Mouse (Mus musculus) cerebellum, postnatal 36 days (tissue): Measurements from ENCODE around the gene Kif3a.
"Not testable (repeated sequence)": the region's sequence is repeated elsewhere in the genome, so short reads cannot be mapped to it uniquely, and the experiment has no call there.

Experiments
- DNase-seq, 2 experiments: peaks; one replicate each; pipeline ENCODE4 v3.0.0; 2021 to 2022; ENCODE audit warnings: mixed read lengths in 2 of 2

Gene Kif3a

DNA sequence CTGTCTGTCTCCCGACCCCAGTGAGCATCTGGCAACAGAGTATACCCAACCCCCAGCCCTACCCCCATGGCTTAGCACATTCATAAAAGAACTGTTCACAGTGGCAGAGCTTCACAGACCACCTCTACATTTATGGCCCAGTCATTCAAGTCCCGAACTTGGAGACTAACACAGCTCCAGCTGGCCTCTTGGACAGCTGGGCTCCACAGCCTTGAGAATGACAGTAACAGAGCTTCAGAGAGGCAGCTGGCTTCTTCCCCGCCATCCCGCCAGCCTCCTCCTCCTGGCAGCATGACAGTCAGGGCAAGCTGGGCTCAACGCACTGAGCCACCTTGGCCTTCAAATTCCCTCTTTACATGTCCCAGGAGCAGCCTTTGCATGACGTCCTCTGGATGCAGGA lies 20.9 kb upstream of the Kif3a start:
- DNase-seq: peak in 1 of 2 experiments; percentile 59

DNA sequence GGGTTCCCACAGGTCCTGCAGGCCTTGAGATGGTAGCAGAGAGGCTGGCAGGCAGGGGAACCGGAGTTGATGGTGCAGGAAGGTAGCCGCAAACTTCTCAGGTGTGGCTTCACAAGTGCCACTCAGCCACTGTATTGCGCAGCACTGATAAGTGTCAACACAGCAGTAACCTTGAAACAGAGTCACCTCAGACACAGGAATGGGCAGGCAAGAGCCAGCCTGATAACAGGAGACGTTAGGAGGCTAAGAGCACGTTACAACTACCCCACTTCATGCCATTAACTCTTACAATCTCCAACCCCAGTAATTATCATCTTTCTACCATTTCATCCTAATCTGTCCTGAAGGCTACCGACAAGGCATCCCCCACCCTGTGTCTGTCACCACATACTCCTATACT lies 19.6 kb upstream of the Kif3a start:
- DNase-seq: no peak

DNA sequence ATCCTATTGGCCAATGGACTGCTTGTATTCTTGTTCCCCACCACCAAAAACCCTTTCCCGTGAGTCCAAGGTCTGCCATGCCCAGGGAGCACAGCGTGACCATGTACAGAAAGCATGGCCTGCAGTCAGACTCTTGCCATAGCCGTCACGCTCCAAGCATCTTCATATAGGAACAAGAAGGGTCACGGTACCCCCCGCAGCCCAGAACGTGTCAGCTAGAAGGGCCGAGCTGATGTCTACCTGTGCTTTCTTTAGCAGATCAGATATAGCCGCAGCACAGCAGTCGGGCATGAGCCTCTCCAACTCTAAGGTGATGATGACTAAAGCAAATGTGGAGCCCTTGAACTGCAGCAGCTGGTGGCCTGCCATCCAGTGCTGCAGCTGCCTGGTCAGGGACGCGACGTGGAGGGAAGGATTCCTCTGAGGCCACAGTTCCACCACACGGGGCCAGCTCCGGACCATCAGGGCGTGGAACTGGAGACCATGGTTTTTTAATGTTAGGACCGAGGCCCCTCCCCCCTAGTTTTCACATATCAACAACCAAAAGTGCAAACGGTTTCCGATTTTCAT lies 19.1 kb upstream of the Kif3a start:
- DNase-seq: no peak

DNA sequence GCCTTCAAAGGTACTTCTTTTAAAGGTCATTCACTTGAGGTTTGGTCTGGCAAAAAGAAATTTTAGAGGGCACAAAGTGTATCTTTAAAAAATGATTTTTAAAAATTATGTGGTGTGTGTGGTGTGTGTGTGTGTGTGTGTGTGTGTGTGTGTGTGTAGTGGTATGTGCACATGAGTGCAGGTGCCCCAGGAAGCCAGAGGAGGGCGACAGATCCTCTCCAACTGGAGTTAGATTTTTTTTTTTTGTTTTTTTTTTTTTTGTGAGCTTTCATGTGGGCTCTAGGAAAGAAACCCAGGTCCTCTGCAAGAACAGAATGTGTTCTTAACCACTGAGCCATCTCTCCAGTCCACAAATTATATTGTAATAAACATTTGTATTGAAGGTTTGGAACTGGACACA lies 16.5 kb upstream of the Kif3a start:
- no peak for DNase-seq

DNA sequence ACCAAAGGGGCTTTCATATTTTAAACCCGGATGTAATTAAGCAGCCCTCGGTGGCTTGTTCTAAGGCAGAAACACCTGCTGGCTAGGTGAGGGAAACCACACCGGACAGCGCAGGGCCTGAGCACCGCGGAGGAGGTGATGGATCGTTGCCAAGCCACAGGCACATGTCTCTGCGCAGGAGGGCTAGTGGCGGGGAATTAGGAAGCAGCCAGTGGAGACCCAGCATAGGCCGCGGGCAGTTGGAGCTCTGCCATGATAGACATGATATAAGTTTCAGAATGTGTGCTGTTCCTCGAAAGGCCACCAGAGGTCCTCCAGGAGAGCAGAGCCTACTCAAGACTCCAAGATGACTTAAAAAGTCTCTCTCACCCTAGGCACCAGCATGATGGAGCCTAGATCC lies 15.4 kb upstream of the Kif3a start:
- DNase-seq: peak; percentile 74 to 77

DNA sequence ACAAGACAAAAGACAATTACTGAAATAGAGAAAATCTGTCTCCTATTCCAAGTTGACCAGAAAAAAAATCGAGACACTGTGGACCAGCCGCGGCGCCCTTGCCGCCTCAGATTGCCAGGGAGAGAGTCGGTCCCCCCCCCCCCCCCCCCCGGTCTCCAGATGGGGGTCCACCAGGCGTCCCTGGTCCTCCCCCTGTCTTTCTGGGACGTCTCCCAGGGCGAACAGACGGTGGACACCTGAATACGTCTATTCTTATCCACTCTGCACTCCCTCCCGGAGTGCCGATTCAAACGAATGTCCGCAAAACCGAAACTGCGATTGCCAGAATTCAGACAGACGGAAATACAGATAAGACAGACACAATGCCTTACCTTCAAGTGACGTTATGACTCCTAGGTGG lies 10.7 kb upstream of the Kif3a start:
- peak in 1 of 2 experiments; percentile 33 for DNase-seq

DNA sequence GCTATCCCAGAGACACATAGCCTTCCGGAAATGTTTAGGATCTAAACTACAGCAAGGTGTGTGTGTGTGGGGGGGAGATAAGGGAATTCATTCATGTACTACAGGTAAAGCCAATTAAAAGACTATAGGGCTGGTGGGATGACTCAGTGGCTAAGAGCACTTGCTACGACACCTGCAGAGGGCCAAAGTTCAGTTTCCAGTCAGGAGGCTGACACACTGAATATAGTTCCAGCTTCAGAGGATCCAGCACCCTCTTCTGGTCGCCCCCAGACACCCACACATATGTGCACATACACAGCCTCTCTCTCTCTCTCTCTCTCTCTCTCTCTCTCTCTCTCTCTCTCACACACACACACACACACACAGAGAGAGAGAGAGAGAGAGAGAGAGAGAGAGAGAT lies 9.2 kb upstream of the Kif3a start:
- DNase-seq: not testable (repeated sequence)

DNA sequence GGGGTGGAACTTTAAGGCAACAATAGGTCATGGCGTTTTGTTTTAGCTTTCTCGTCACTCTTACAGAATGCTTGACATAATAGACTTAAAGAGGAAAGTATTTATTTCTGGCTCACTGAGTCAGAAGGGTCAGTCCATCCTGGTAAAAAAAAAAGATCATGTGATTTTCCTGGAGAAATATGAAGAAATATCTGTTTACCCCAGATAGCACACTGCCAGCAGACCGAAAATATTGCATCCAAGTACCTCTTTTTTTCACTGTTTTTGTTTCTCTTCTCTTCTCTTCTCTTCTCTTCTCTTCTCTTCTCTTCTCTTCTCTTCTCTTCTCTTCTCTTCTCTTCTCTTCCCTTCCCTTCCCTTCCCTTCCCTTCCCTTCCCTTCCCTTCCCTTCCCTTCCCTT lies 7.2 kb upstream of the Kif3a start:
- not testable (repeated sequence) for DNase-seq

DNA sequence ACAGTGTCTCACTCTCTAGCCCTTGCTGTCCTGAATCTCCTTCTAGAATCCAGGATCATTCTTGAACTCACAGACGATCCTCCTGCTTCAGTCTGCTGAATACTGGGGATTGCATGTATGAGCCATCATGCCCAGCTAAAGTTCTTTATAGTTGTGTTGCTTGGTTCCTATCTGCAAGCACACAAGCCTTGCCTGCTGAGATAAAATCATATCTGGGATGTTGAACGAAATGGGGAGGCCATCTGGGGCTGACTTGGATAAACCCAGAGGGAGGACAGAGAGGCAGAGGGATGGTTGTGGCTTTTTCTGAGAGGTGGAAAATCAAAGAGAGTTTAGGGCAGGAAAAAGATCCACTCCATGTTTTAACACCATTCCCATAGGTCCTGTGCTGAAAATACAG lies 5.2 kb upstream of the Kif3a start:
- DNase-seq: no peak

DNA sequence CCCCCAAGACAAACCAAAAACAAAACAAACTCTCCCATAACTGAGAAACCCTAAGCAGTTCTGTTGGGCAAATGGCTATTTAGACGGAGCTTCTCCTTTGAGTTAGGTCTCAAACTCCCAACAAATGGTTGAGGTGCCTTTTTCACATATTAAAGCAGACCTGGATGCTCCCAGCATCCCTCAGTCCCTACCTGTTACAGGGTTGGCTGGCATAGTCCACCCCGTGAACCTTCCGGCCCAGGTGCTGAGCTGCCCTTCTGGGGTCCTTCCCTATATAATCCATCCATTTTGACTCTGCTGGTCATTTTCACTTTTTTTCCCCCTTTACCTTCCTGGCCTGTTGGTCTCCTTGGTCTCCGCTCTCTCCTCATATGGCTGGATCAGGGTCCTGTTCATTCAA lies 533 bp upstream of the Kif3a start:
- DNase-seq: no peak

DNA sequence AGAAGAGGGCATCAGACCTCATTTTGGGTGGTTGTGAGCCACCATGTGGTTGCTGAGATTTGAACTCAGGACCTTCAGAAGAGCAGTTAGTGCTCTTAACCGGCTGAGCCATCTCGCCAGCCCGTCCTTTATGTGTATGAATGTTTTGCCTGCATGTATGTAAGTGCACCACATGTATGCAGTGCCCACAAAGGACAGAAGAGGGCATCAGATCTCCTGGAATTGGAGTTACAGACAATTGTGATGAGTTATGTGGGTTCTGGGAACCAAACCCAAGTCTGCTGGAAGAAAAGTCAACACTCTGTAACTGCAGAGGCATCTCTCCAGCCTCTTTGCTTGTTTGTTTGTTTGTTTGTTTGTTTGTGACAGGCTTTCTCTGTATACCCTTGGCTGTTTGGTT lies 13.4 kb downstream of the Kif3a start:
- no peak for DNase-seq

DNA sequence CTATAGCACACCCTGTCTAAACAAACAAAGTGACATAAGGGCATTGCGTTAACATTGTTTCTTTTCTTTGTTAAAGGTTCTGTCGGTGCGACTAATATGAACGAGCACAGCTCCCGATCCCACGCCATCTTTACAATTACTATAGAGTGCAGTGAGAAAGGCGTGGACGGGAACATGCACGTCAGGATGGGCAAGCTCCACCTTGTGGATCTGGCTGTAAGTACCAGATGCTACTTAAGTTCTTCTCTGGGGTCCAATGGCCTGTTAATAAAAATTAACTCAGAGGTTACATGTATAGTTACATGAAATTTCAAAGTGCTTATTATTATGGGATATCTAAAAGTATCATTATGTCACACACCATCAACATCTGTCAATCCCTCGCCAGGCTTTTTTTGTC lies 16.0 kb downstream of the Kif3a start:
- DNase-seq: no peak

DNA sequence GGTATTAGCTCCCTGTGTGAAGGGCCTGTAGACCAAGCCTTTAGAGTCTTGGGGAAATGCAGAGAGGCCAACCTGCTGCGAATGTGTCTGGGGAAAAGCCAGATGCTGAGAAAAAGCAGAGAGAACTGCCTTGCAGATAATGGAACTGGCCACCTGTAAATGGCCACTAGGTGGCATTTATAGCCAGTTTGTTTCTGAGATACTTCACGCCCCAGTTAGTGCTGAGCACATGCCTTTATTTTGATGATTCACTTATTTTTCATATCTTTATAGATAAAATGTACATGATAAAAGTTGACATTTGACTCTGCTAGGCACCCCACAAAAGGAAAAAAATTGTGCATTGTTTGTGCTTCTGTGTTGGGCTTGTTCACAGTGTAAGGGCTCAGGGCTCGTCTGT lies 17.7 kb downstream of the Kif3a start:
- peak in 1 of 2 experiments; percentile 12 for DNase-seq

DNA sequence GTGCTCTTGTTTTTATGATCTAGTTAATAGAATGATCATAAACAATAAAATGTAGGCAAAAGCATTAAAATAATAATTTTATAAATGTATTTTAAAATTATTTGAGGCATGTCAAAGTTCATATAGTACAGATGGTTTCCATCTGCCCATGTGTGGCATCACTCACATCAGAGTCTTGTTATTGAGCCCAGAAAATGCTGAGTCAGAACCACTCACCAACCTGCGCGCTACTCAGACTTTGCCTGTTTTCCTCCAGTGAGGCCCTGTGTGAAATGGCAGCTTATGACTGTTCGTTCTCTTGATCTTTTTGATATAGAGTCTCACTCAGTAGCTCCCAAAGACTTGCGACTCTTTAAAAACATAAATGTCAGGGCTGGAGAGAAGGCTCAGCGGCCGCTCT lies 18.3 kb downstream of the Kif3a start:
- no peak for DNase-seq

DNA sequence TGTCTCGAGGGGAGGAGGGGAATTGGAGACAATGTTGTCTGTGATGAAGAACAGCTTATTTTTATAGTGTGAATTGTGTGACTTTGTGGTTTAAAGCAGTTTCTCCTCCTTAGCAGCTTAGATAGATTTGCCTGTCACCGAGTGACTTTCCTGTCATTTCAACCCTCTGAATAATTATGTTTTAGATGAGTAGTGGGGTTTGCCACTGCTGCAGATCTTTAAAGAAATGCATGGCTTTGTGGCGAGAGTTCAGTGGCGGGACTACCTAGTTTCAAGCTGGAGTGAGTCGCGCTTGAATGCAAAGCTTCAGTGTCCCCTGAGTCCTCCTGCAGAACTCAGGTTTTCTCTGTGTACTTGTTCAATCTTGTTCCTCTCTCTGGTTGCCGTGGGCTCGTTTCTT lies 21.1 kb downstream of the Kif3a start:
- no peak for DNase-seq

DNA sequence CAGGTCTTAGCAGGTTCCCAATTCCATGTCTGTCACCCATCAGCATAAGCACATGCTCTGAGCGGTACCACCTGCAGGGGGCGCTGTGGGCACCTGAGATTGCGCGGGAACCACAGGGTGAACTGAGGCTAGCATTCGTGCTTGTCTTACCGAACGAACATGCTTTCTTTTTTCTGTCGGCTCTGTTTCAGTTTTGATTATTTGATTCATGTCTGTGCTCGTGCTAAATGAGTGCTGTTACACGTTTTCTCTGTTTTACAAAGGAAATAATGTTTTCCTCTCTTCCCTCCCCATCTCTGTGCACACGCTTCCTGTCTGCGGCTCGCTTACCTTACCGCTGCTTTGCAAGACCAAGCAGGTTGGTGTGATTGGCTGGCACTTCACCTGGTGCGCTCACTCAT lies 23.2 kb downstream of the Kif3a start:
- peak; percentile 29 to 45 for DNase-seq

DNA sequence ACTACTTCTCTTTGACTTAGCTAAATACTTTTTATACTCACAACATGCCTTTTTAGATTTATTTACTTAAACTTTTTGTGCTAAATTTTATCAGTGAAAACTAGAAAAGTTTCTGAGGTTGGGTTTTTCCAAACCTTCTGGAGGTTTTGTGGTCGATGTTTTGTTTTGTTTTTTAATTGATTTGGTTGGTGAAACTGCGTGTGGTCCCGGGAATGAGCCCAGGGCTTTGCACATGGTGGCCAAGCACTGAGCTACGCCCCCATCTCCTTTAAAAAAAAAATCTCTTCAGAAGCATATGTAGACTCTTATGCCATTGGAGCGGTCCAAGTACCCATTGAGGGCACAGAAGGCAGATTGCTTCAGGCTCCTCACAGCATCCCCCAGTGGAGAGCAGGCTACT lies 23.9 kb downstream of the Kif3a start:
- no peak for DNase-seq

DNA sequence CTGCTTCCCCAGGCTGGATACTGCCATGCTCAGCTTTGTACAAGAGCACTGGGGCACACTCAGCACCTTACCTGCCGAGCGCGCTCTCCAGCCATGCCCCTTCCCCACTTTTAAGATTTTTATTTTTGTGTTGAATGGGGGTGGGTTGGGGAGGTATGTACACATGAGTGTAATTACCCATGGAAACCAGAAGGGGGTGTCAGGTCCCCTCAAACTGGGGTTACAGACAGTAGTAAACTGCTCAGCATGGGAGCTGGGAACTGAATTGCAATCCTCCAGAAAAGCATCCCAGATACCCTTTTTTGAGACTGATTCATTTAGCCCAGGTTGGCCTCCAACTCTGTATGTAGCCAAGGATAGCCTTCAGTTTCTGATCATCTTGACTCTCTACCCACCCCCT lies 37.8 kb downstream of the Kif3a start:
- no peak for DNase-seq

DNA sequence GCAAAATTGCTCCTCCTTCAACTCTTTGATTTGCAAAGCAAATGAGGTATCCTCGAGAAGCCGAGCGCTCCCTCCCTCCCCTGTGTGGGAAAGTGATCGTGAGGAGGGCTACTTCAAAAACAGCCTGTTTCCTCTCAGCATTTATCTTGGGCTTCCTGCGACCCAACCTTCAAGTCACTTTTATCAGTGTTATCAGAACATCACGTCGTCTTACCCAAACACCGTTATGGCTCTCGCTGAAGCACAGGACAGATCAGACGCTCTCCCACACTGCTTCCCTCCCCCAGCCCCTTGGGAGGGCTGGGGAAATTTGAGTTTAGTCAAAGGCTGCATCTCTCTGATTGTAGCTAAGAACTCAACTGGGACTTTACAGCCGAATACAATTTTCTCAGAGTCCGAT lies 38.4 kb downstream of the Kif3a start:
- no peak for DNase-seq

DNA sequence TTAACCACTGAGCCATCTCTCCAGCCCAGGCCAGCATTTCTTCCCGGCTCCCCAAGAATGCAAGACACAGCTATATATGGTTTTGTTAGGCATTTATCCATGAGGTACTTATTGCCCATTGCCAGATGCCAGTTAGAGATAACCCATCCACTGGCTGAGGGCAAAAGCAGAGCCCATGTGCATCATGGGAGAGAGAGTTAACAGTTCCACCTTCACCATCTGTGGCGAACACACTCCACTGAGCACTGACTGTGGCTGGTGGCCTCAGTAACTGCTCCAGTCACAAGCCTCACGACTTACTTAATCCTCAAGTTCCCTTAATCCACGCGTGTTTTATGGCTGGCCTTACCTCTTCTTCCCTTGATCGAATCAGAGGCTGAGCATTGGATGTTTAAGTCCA lies 42.1 kb downstream of the Kif3a start:
- DNase-seq: no peak

DNA sequence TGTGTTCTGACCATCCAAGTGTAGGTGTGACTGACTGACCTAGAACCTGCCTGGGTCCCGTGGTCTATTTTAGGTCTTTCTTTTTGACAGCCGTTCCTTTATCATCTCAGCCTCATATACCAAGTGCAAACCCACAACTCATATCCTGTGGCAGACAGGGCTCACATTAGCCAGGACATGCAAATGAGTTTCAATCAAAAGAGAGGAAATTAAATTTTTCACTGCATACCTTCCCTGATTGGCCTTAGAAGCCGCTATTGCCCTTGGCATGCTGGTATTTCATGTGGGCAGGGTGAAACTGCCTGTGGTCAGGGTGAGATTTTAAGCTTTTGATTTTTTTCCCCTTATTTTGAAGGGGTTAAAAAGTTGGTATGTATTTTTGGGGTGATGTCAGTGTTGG lies 42.5 kb downstream of the Kif3a start:
- DNase-seq: no peak

DNA sequence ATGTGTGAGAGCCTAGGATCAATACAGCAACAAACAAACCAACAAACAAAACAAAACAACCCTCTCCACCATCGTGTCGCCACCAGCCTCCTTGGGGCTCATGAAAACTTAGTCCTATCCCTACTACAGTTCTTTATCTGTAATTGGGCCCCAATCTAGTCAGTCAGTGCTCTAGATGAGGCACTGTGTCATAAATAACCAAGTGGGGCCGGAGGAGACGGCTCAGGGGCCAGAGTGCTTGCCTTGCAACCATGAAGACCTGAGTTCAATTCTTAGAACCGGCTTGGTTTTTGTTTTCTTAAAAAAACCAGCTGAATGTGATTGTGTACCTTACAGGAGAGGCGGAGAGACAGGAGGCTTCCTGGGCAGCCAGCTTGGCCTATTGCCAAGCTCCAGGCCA lies 48.0 kb downstream of the Kif3a start:
- DNase-seq: no peak

DNA sequence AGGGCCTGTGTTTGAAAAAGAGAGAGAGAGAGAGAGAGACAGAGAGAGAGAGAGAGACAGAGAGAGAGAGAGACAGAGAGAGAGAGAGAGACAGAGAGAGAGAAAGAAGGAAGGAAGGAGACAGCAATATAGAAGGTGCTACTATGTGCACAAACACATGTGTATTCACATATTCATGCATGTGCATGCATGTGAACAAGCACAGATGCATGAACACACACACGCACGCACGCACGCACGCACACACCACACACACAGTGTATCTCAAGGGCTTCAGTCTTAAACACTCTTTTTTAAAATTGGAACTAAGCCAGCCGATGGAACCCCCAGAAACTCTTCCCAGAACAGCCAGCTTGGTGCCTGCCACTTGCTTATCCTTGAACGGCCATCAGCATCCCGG lies 48.4 kb downstream of the Kif3a start:
- no peak for DNase-seq

DNA sequence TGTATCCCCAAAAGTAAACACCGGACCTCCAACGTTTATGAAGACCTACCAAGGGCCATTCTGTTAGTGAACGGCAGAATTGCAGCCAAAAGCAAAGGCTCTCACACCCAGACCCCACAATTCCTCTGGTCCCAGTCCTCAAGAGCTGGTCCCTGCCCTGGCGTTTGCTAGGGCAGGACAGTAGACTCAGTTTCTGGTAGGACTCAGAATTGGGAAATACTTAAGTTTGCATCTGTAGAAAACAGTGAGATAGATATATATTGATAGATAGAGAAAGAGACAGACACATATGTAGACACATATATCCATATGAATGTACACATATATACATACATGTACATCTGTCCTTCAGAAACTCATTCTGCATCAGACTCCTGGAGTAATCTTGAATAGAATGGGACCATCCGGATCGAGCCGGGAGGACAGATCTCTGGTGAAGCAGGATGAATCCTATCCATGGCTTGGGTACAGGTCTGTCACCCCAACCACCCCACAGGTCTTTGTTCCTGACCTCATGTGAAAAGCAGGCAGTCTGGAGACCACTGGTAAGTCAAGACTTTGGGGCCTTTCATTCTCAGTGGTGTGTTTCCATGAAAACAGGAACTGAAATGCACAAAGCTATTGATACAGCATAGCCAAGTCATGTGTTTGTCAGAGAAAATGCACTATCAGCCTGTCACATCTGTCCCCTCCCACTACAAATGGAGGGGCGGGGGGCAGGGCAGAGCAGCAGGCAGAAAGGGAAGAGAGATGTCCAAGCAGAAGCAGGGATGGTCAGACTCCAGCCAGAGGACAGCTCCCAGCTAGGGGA lies 49.8 kb downstream of the Kif3a start:
- DNase-seq: no peak

DNA sequence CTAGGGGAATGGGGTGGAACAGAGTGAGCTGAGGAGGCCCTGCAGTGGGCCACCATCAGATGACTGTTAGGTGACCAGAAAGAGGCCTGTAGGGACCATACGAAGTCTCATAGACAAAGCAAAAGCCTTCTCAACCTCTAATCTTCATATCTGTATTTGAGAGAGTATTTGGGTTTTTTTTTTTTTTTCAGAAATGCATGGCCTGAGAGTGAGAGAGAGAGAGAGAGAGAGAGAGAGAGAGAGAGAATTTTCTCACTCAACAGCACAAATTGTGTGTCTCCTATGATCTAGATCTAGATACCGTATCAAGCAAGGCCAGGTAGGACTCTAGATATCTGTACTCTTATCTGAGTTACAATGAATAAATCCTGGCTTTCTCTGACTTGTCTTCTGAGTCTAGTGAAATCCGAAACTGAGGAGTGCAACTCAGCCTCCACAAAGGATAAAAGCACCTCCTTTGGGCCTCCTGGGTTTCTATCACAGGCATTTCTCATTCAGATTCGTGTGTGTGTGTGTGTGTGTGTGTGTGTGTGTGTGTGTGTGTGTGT lies 50.5 kb downstream of the Kif3a start:
- no peak for DNase-seq
